ENCODE assay signal across 9 mouse cellular contexts in genomic region chr3:129932443-129932842, GRCm38 (mm10). TPM values are rescaled to one million over a fixed set of nuclear protein-coding genes. Genes with fewer than 3 reads are reported as not detected.
DNase-seq lines count a peak whose midpoint lies in the region; ATAC-seq and TF ChIP-seq lines count a peak whose summit lies in the region.
"Had no signal": no experiment of that assay in that cellular context is flagged by ENCODE, and none has a peak within 500 bp of the region (broad histone marks: within the 10 kb centered on the region; RNA-seq: fewer than 3 reads in every experiment).

No protein-coding gene starts in this region.

- H3K4me1 ChIP-seq in heart, embryonic 10.5 days, result no peaks in the 10 kb centered on the region
- no peaks in the 10 kb centered on the region for H3K4me1 ChIP-seq in G1E (ENCODE audit: insufficient read depth, low read depth, low read length)
- H3K4me1 ChIP-seq in limb, embryonic 10.5 days, result peaks cover 11% of the 10 kb centered on the region

- no peak overlapping the region for H3K27ac ChIP-seq in heart, embryonic 10.5 days
- H3K27ac ChIP-seq in limb, embryonic 10.5 days, result no peak overlapping the region
- H3K27ac ChIP-seq: macrophage had no signal

- TF ChIP-seq CTCF in G1E (IDR thresholded peaks at IDR 0.05; ENCODE audit: low read depth, low read length), result peak; percentile 53

- no peaks in the 10 kb centered on the region for H3K27me3 ChIP-seq in heart, embryonic 10.5 days (ENCODE audit: insufficient read depth, poor library complexity, severe bottlenecking)
- H3K27me3 ChIP-seq in G1E (ENCODE audit: insufficient read depth, low read length), result no peaks in the 10 kb centered on the region; the same call in 1 of the 2 replicates
- no peaks in the 10 kb centered on the region for H3K27me3 ChIP-seq in limb, embryonic 10.5 days (ENCODE audit: low read depth, poor library complexity, severe bottlenecking)

- no peak for ATAC-seq in G1E (ENCODE audit: extremely low read depth, insufficient number of reproducible peaks, low FRiP score, poor library complexity, severe bottlenecking)

- H3K36me3 ChIP-seq in heart, embryonic 10.5 days, result no peaks in the 10 kb centered on the region
- H3K36me3 ChIP-seq in G1E (replicated peaks), result no peaks in the 10 kb centered on the region
- no peaks in the 10 kb centered on the region for H3K36me3 ChIP-seq in limb, embryonic 10.5 days

- H3K4me3 ChIP-seq in heart, embryonic 10.5 days, result no peak overlapping the region
- H3K4me3 ChIP-seq in G1E (ENCODE audit: low read depth, low read length), result no peak overlapping the region
- no peak overlapping the region for H3K4me3 ChIP-seq in limb, embryonic 10.5 days

- DNase-seq in heart, postnatal 4 days, result peak; percentile 23
- DNase-seq in heart, embryonic 10.5 days (ENCODE audit: low spot score), result no peak
- DNase-seq in 3T3-L1 (ENCODE audit: low read depth, low spot score), result peak; percentile 52
- no peak for DNase-seq in G1E (ENCODE audit: low spot score)
- DNase-seq in limb, embryonic 10.5 days (ENCODE audit: low spot score), result peak; percentile 57
- DNase-seq in frontal cortex, postnatal 10 days (ENCODE audit: low spot score in 2 of 2), result no peak
- DNase-seq in gastrocnemius, adult 8-10 months (ENCODE audit: low spot score in 2 of 2), result no peak
- no peak for DNase-seq in adrenal gland, adult 8-10 months

- 46% methylated on average over 4 of the region's 4 CpGs for WGBS in heart, embryonic 10.5 days
- WGBS in limb, embryonic 10.5 days, result 47% methylated on average over 4 of the region's 4 CpGs

- no peaks in the 10 kb centered on the region for H3K9me3 ChIP-seq in heart, embryonic 10.5 days
- H3K9me3 ChIP-seq in G1E (replicated peaks), result no peaks in the 10 kb centered on the region
- H3K9me3 ChIP-seq in limb, embryonic 10.5 days (replicated peaks), result no peaks in the 10 kb centered on the region

RNA-seq across cellular contexts. Expression of gene Casp6, which starts 31.2 kb away (rescaled TPM):
- 10 to 100 TPM; 22.2 to 23.7 TPM for total RNA-seq in heart, postnatal 4 days (2021)
- polyA plus RNA-seq in heart, embryonic 10.5 days (2016; fragmentation: Nextera tagmentation; extraction: Ambion mirVana), result 78.4 and 99.8 TPM in 2 replicates
- 57.4 and 63.1 TPM in 2 replicates for total RNA-seq in G1E (2014; fragmentation: Nextera tagmentation)
- 37.3 TPM in 2 replicates for total RNA-seq in G1E (2017)
- 23.2 and 27.5 TPM in 2 replicates for polyA plus RNA-seq in G1E (2012)
- 104 and 116 TPM in 2 replicates for polyA plus RNA-seq in limb, embryonic 10.5 days (2016; fragmentation: Nextera tagmentation; extraction: Ambion mirVana)
- 1 to 10 TPM; 1.7 to 2.7 (median 1.9) TPM for total RNA-seq in gastrocnemius, adult 8-10 months (2022)
- total RNA-seq in adrenal gland, adult 8-10 months (2022), result 10 to 100 TPM; 42.7 to 54.2 (median 47.8) TPM

RNA-seq across cellular contexts. Expression of gene Mcub, which starts 37.6 kb away (rescaled TPM):
- 1 to 10 TPM; 1.1 to 1.4 TPM for total RNA-seq in heart, postnatal 4 days (2021)
- 3.9 and 6.0 TPM in 2 replicates for polyA plus RNA-seq in heart, embryonic 10.5 days (2016; fragmentation: Nextera tagmentation; extraction: Ambion mirVana)
- total RNA-seq in G1E (2014; fragmentation: Nextera tagmentation), result not detected in 2 replicates
- total RNA-seq in G1E (2017), result not detected in 2 replicates
- not detected in 2 replicates for polyA plus RNA-seq in G1E (2012)
- polyA plus RNA-seq in limb, embryonic 10.5 days (2016; fragmentation: Nextera tagmentation; extraction: Ambion mirVana), result 8.5 and 10.3 TPM in 2 replicates
- 1 to 10 TPM in 2 of 4 experiments, under 1 TPM in 2; 0.56 to 1.4 (median 0.95) TPM for total RNA-seq in gastrocnemius, adult 8-10 months (2022)
- 10 to 100 TPM; 10.2 to 20.6 (median 11.2) TPM for total RNA-seq in adrenal gland, adult 8-10 months (2022)

RNA-seq across cellular contexts. Expression of gene Pla2g12a, which starts 54.0 kb away (rescaled TPM):
- total RNA-seq in heart, postnatal 4 days (2021), result 10 to 100 TPM; 22.6 to 26.5 TPM
- polyA plus RNA-seq in heart, embryonic 10.5 days (2016; fragmentation: Nextera tagmentation; extraction: Ambion mirVana), result 53.3 and 64.1 TPM in 2 replicates
- total RNA-seq in G1E (2014; fragmentation: Nextera tagmentation) (40.8 and 45.9 TPM in 2 replicates), G1E (2017) (77.4 and 97.4 TPM in 2 replicates)
- polyA plus RNA-seq in G1E (2012), result 145 and 196 TPM in 2 replicates
- polyA plus RNA-seq in limb, embryonic 10.5 days (2016; fragmentation: Nextera tagmentation; extraction: Ambion mirVana), result 22.5 and 27.1 TPM in 2 replicates
- total RNA-seq in gastrocnemius, adult 8-10 months (2022), result 10 to 100 TPM; 83.7 to 92.7 (median 86.9) TPM
- total RNA-seq in adrenal gland, adult 8-10 months (2022), result 10 to 100 TPM; 38.3 to 48.4 (median 42.9) TPM

Comparison
In these comparisons a context has a peak if more than half of its experiments do, and no peak if none do; other contexts are left out.
1. DNase-seq: peak in heart, postnatal 4 days (single experiment), 3T3-L1 (single experiment) and limb, embryonic 10.5 days (single experiment); none in heart, embryonic 10.5 days (single experiment), G1E (single experiment), frontal cortex, postnatal 10 days (0 of 2), gastrocnemius, adult 8-10 months (0 of 2) and adrenal gland, adult 8-10 months (single experiment).
2. RNA of gene Casp6, which starts 31.2 kb away (total RNA-seq): 37.3 to 63.1 TPM in G1E, 42.7 to 54.2 TPM in adrenal gland, adult 8-10 months and 22.2 to 23.7 TPM in heart, postnatal 4 days; 1.7 to 2.7 TPM in gastrocnemius, adult 8-10 months; every median in the first group is over 4 times any median in the second.
3. RNA of gene Mcub, which starts 37.6 kb away (total RNA-seq): 10.2 to 20.6 TPM in adrenal gland, adult 8-10 months; 1.1 to 1.4 TPM in heart, postnatal 4 days, 0.56 to 1.4 TPM in gastrocnemius, adult 8-10 months and not detected in G1E; every median in the first group is over 4 times any median in the second.